Mouse (Mus musculus) thymus, postnatal 14 days (tissue): ENCODE results near the gene Phf5a.

ENCODE experiments used
- DNase-seq: peaks from one replicate; pipeline ENCODE4 v3.0.0; 2021

Gene Phf5a

GRCm38 (mm10) chr15:81847161-81847560, 24.6 kb downstream of the Phf5a start:
- no peak for DNase-seq

- DNase-seq: no peak
Measured at GRCm38 (mm10) chr15:81846755-81847154, 25.0 kb downstream of the Phf5a start.

- DNase-seq: no peak
Measured at GRCm38 (mm10) chr15:81845724-81846123, 26.0 kb downstream of the Phf5a start.

GRCm38 (mm10) chr15:81845033-81845625, 26.6 kb downstream of the Phf5a start:
- no peak for DNase-seq

- no peak for DNase-seq
Measured at GRCm38 (mm10) chr15:81842275-81842674, 29.4 kb downstream of the Phf5a start.

GRCm38 (mm10) chr15:81840306-81840705, 31.4 kb downstream of the Phf5a start:
- no peak for DNase-seq

GRCm38 (mm10) chr15:81839634-81840033, 32.1 kb downstream of the Phf5a start:
- no peak for DNase-seq

GRCm38 (mm10) chr15:81838554-81839235, 33.0 kb downstream of the Phf5a start:
- DNase-seq: no peak

GRCm38 (mm10) chr15:81836966-81837920, 34.5 kb downstream of the Phf5a start:
- DNase-seq: no peak

GRCm38 (mm10) chr15:81836124-81836821, 35.4 kb downstream of the Phf5a start:
- DNase-seq: no peak

GRCm38 (mm10) chr15:81835007-81835880, 36.5 kb downstream of the Phf5a start:
- DNase-seq: no peak

GRCm38 (mm10) chr15:81834171-81834841, 37.4 kb downstream of the Phf5a start:
- no peak for DNase-seq

GRCm38 (mm10) chr15:81833481-81833880, 38.2 kb downstream of the Phf5a start:
- DNase-seq: no peak

GRCm38 (mm10) chr15:81832219-81832618, 39.5 kb downstream of the Phf5a start:
- no peak for DNase-seq

GRCm38 (mm10) chr15:81831136-81831825, 40.4 kb downstream of the Phf5a start:
- DNase-seq: peak; percentile 93

GRCm38 (mm10) chr15:81830530-81830929, 41.2 kb downstream of the Phf5a start:
- DNase-seq: no peak

GRCm38 (mm10) chr15:81829208-81829580, 42.5 kb downstream of the Phf5a start:
- no peak for DNase-seq

GRCm38 (mm10) chr15:81828426-81829207, 43.1 kb downstream of the Phf5a start:
- DNase-seq: no peak

GRCm38 (mm10) chr15:81824832-81825231, 46.9 kb downstream of the Phf5a start:
- no peak for DNase-seq

- no peak for DNase-seq
Measured at GRCm38 (mm10) chr15:81822631-81823030, 49.1 kb downstream of the Phf5a start.
